Mouse (Mus musculus): ENCODE data around the gene Olfr384. TPM values are rescaled to one million over a fixed set of nuclear protein-coding genes. Genes with fewer than 3 reads are reported as not detected.
"Not testable (repeated sequence)": the region's sequence is repeated elsewhere in the genome, so short reads cannot be mapped to it uniquely, and the experiment has no call there.

Gene Olfr384
- polyA plus RNA-seq (2017; shearing (Covaris generic)): not detected

DNA sequence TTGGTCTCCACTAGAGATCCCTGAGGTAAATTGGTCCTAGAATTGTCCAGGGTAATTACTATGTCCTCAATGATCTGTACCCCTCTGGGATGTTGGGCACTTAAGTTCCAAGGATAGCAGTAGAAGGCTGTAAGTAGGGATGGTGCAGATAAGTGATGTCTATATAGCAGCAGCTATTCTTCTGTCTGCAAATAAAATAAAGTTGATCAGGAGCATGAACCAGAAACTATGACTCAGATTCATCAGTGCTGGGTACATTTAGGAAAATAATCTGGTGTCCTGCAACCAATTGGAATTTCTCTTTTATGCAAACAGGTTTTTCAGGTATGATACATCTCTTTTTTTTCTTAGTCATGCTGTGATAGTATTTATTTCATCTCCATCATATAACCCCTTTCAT lies at the start of gene Olfr384:
TSS of gene Olfr384 (plus strand) at position 301 of the 400 bp plus-strand sequence.
- ATAC-seq: no peak

DNA sequence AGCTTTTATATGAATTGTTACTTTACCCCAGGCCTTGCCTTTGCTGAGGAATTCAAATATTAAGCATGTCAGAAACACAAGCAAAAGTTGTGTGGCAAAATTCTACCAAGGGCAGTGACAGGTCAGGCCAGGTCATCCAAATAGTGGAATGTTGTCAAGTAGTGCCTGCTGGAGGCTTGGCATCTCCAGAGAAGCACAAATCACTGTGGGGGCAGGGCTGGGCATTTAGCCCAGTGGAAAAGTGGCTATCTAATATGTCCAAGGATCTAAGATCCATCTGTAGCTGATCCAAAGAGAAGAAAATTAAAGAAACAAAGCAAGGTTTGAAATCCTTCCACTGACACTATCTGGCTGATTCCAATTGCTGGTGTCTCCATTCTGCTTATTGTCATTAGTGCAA lies 18.5 kb upstream of the Olfr384 start:
- no peak for ATAC-seq

DNA sequence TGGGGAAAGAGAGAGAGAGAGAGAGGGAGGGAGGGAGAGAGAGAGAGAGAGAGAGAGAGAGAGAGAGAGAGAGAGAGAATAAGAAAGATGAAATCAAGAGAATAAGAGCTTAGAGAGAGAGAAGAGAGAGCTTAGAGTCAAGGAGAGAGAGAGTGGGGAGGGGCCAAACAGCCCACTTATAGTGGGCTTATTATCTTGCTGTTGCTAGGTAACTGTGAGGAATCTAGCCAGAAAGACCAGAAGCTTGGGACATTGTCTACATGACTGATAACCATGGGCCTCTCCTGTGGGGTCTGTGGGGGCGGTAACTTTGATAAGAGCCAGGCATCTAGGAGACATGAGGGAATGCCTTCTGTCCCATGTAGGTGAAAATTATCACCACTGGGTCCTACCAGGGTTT lies 15.2 kb upstream of the Olfr384 start:
- not testable (repeated sequence) for ATAC-seq

- ATAC-seq: no peak
These were observed 5.5 kb upstream of the Olfr384 start, which contains the start of gene Olfr385 for GRCm38 (mm10) chr11:73592908-73593307. TSS of gene Olfr385 (minus strand) at chr11:73593008.

Other genes with a start within 250 kb of the Olfr384 start
- not detected for gene Olfr20, start 247.8 kb upstream of the Olfr384 start, polyA plus RNA-seq (2017; shearing (Covaris generic))
- not detected for gene Olfr376, start 227.3 kb upstream of the Olfr384 start, polyA plus RNA-seq (2017; shearing (Covaris generic))
- gene Olfr1, start 199.0 kb upstream of the Olfr384 start, polyA plus RNA-seq (2017; shearing (Covaris generic)): not detected
- gene Olfr378, start 170.1 kb upstream of the Olfr384 start, polyA plus RNA-seq (2017; shearing (Covaris generic)): not detected
- not detected for gene Olfr380, start 141.1 kb upstream of the Olfr384 start, polyA plus RNA-seq (2017; shearing (Covaris generic))
- not detected for gene Olfr381, start 107.0 kb upstream of the Olfr384 start, polyA plus RNA-seq (2017; shearing (Covaris generic))
- gene Olfr382, start 81.4 kb upstream of the Olfr384 start, polyA plus RNA-seq (2017; shearing (Covaris generic)): not detected
- gene Olfr385, start 5.6 kb upstream of the Olfr384 start, polyA plus RNA-seq (2017; shearing (Covaris generic)): not detected
- not detected for gene Zfp735, start 90.2 kb downstream of the Olfr384 start, polyA plus RNA-seq (2017; shearing (Covaris generic))
- not detected for gene Olfr389, start 182.1 kb downstream of the Olfr384 start, polyA plus RNA-seq (2017; shearing (Covaris generic))
- not detected for gene Olfr390, start 184.4 kb downstream of the Olfr384 start, polyA plus RNA-seq (2017; shearing (Covaris generic))
- gene Olfr391-ps, start 204.5 kb downstream of the Olfr384 start, polyA plus RNA-seq (2017; shearing (Covaris generic)): not detected
- under 1 TPM in 1 of 2 experiments, not detected in 1; 0.20 TPM for gene Olfr392, start 218.5 kb downstream of the Olfr384 start, polyA plus RNA-seq (2017; shearing (Covaris generic))

Measured in activated CD4-positive, CD25-positive, alpha-beta regulatory T cell, adult 4 months (primary cell).